Mouse (Mus musculus) midbrain, embryonic 11.5 days (tissue): Measurements from ENCODE around the gene Nat8. TPM values are rescaled to one million over a fixed set of nuclear protein-coding genes. Genes with fewer than 3 reads are reported as not detected.

Source experiments
- microRNA-seq: library from miRNA; unstranded; fragments of <30 nt; microRNA quantifications from one replicate; pipeline ENCODE4, GENCODE M21; 2017
- polyA plus RNA-seq: library from polyadenylated mRNA; unstranded; fragments of >200 nt; fragmentation: Nextera tagmentation; extraction: Ambion mirVana; gene quantifications from 2 replicates; pipeline ENCODE4 v1.2.1, GENCODE M21; 2014

Nat8 gene
- polyA plus RNA-seq, 1 experiment from 2014 or later = not detected

Small RNA genes lying within 50 kb of the gene (microRNA-seq; reads per million reads assigned to microRNA genes)
- gene Mir6375 = not detected

Other genes with a start within 250 kb of the Nat8 start
- gene Alms1, start 244.6 kb downstream of the Nat8 start, polyA plus RNA-seq = 8.8 and 9.0 TPM in 2 replicates
- gene Nat8f7, start 118.9 kb downstream of the Nat8 start, polyA plus RNA-seq = not detected in 2 replicates
- gene Nat8f3, start 66.3 kb downstream of the Nat8 start, polyA plus RNA-seq = 0.10 TPM in 1 of 2 replicates, not detected in the other
- gene Nat8f6, start 11.1 kb downstream of the Nat8 start, polyA plus RNA-seq = not detected in 2 replicates
- not detected in 2 replicates for gene Nat8f5, start 11.1 kb downstream of the Nat8 start, polyA plus RNA-seq
- gene Nat8f2, start 37.1 kb upstream of the Nat8 start, polyA plus RNA-seq = not detected in 2 replicates
- 6.0 and 7.0 TPM in 2 replicates for gene Nat8f4, start 72.8 kb upstream of the Nat8 start, polyA plus RNA-seq
- 33.6 and 40.7 TPM in 2 replicates for gene Tprkb, start 79.8 kb upstream of the Nat8 start, polyA plus RNA-seq
- 5.7 and 6.2 TPM in 2 replicates for gene Nat8f1, start 83.6 kb upstream of the Nat8 start, polyA plus RNA-seq
- gene Dusp11, start 129.6 kb upstream of the Nat8 start, polyA plus RNA-seq = 40.3 and 42.6 TPM in 2 replicates
- not detected in 2 replicates for gene Figla, start 184.1 kb upstream of the Nat8 start, polyA plus RNA-seq
- gene Add2, start 196.6 kb upstream of the Nat8 start, polyA plus RNA-seq = 57.8 and 64.5 TPM in 2 replicates